Mouse (Mus musculus): ENCODE results near the gene Patj. TPM values are rescaled to one million over a fixed set of nuclear protein-coding genes. Genes with fewer than 3 reads are reported as not detected.
"Not testable (repeated sequence)": the region's sequence is repeated elsewhere in the genome, so short reads cannot be mapped to it uniquely, and the experiment has no call there.

The Patj gene
- polyA plus RNA-seq, 1 experiment from 2014 or later = 8.9 TPM

- Histone ChIP-seq H3K27me3 (ENCODE audit: control insufficient read depth, insufficient read depth, low read length) (no peaks in the 10 kb centered on the region), H3K27ac (ENCODE audit: low read length) (peak overlapping the region; percentile 48), H3K4me1 (ENCODE audit: control insufficient read depth, insufficient read depth, low read length) (peaks cover 12% of the 10 kb centered on the region), H3K36me3 (ENCODE audit: control insufficient read depth, insufficient read depth) (no peaks in the 10 kb centered on the region), H3K4me2 (ENCODE audit: low read depth, low read length) (0 out of 2 replicates have a peak overlapping the region, but pooled peaks have one; percentile 10), H3K4me3 (ENCODE audit: low read length) (no peak overlapping the region), H3K9me3 (replicated peaks; ENCODE audit: control insufficient read depth, low read length) (no peaks in the 10 kb centered on the region), H3K9ac (ENCODE audit: low read length) (no peak overlapping the region)
- WGBS = 26% methylated on average over 6 of the region's 6 CpGs
- ATAC-seq (replicated peaks; ENCODE audit: extremely low read depth, insufficient read depth, low FRiP score) = peak; percentile 60; the same call in 1 of the 2 replicates
Observed at GRCm38 (mm10) chr4:98400926-98401583, 5.5 kb downstream of the Patj start.

- Histone ChIP-seq H3K9ac (ENCODE audit: low read length) (no peak overlapping the region), H3K27ac (ENCODE audit: low read length) (peak overlapping the region; percentile 46; the same call in 1 of the 2 replicates), H3K9me3 (replicated peaks; ENCODE audit: control insufficient read depth, low read length) (no peaks in the 10 kb centered on the region), H3K36me3 (ENCODE audit: control insufficient read depth, insufficient read depth) (no peaks in the 10 kb centered on the region), H3K4me3 (ENCODE audit: low read length) (no peak overlapping the region), H3K4me1 (ENCODE audit: control insufficient read depth, insufficient read depth, low read length) (peaks cover 10% of the 10 kb centered on the region), H3K27me3 (ENCODE audit: control insufficient read depth, insufficient read depth, low read length) (no peaks in the 10 kb centered on the region), H3K4me2 (ENCODE audit: low read depth, low read length) (no peak overlapping the region)
- ATAC-seq (replicated peaks; ENCODE audit: extremely low read depth, insufficient read depth, low FRiP score) = no peak
- 66% methylated on average over 2 of the region's 2 CpGs for WGBS
Observed at GRCm38 (mm10) chr4:98401584-98401962, 6.0 kb downstream of the Patj start.

- Histone ChIP-seq H3K9ac (ENCODE audit: low read length) (no peak overlapping the region), H3K36me3 (ENCODE audit: control insufficient read depth, insufficient read depth) (no peaks in the 10 kb centered on the region), H3K4me2 (ENCODE audit: low read depth, low read length) (no peak overlapping the region), H3K4me3 (ENCODE audit: low read length) (no peak overlapping the region), H3K9me3 (replicated peaks; ENCODE audit: control insufficient read depth, low read length) (no peaks in the 10 kb centered on the region), H3K4me1 (ENCODE audit: control insufficient read depth, insufficient read depth, low read length) (peaks cover 10% of the 10 kb centered on the region), H3K27ac (ENCODE audit: low read length) (no peak overlapping the region), H3K27me3 (ENCODE audit: control insufficient read depth, insufficient read depth, low read length) (no peaks in the 10 kb centered on the region)
- WGBS = 70% methylated on average over 4 of the region's 4 CpGs
- ATAC-seq (replicated peaks; ENCODE audit: extremely low read depth, insufficient read depth, low FRiP score) = no peak
Observed at GRCm38 (mm10) chr4:98403492-98403891, 7.9 kb downstream of the Patj start.

- H3K4me3 ChIP-seq (ENCODE audit: low read length) = no peak overlapping the region
- no peak for ATAC-seq (replicated peaks; ENCODE audit: extremely low read depth, insufficient read depth, low FRiP score)
- 83% methylated on average over 6 of the region's 6 CpGs for WGBS
- no peak overlapping the region for H3K9ac ChIP-seq (ENCODE audit: low read length)
- no peaks in the 10 kb centered on the region for H3K9me3 ChIP-seq (replicated peaks; ENCODE audit: control insufficient read depth, low read length)
- H3K27me3 ChIP-seq (ENCODE audit: control insufficient read depth, insufficient read depth, low read length) = no peaks in the 10 kb centered on the region
- H3K36me3 ChIP-seq (ENCODE audit: control insufficient read depth, insufficient read depth) = no peaks in the 10 kb centered on the region
- H3K4me2 ChIP-seq (ENCODE audit: low read depth, low read length) = no peak overlapping the region
- H3K4me1 ChIP-seq (ENCODE audit: control insufficient read depth, insufficient read depth, low read length) = peaks cover 10% of the 10 kb centered on the region
- no peak overlapping the region for H3K27ac ChIP-seq (ENCODE audit: low read length)
Observed at GRCm38 (mm10) chr4:98404412-98404811, 8.8 kb downstream of the Patj start.

- H3K27me3 ChIP-seq (ENCODE audit: control insufficient read depth, insufficient read depth, low read length) = no peaks in the 10 kb centered on the region
- H3K36me3 ChIP-seq (ENCODE audit: control insufficient read depth, insufficient read depth) = no peaks in the 10 kb centered on the region
- H3K27ac ChIP-seq (ENCODE audit: low read length) = no peak overlapping the region
- ATAC-seq (replicated peaks; ENCODE audit: extremely low read depth, insufficient read depth, low FRiP score) = no peak
- no peaks in the 10 kb centered on the region for H3K4me1 ChIP-seq (ENCODE audit: control insufficient read depth, insufficient read depth, low read length)
- H3K9me3 ChIP-seq (replicated peaks; ENCODE audit: control insufficient read depth, low read length) = no peaks in the 10 kb centered on the region
- no peak overlapping the region for H3K4me2 ChIP-seq (ENCODE audit: low read depth, low read length)
- H3K9ac ChIP-seq (ENCODE audit: low read length) = no peak overlapping the region
- WGBS = 82% methylated on average over 4 of the region's 4 CpGs
- no peak overlapping the region for H3K4me3 ChIP-seq (ENCODE audit: low read length)
Observed at GRCm38 (mm10) chr4:98408455-98408854, 12.9 kb downstream of the Patj start.

- not testable (repeated sequence) for H3K4me2 ChIP-seq (ENCODE audit: low read depth, low read length); ATAC-seq (replicated peaks; ENCODE audit: extremely low read depth, insufficient read depth, low FRiP score); H3K27ac ChIP-seq (ENCODE audit: low read length); H3K27me3 ChIP-seq (ENCODE audit: control insufficient read depth, insufficient read depth, low read length); H3K9ac ChIP-seq (ENCODE audit: low read length); H3K4me3 ChIP-seq (ENCODE audit: low read length); H3K36me3 ChIP-seq (ENCODE audit: control insufficient read depth, insufficient read depth); H3K9me3 ChIP-seq (replicated peaks; ENCODE audit: control insufficient read depth, low read length); H3K4me1 ChIP-seq (ENCODE audit: control insufficient read depth, insufficient read depth, low read length)
- 95% methylated on average over 8 of the region's 8 CpGs for WGBS
Observed at GRCm38 (mm10) chr4:98415150-98415549, 19.6 kb downstream of the Patj start.

GRCm38 (mm10) chr4:98428371-98428770 lies 32.8 kb downstream of the Patj start:
- Histone ChIP-seq H3K27me3 (ENCODE audit: control insufficient read depth, insufficient read depth, low read length) (no peaks in the 10 kb centered on the region), H3K9ac (ENCODE audit: low read length) (no peak overlapping the region), H3K4me3 (ENCODE audit: low read length) (no peak overlapping the region), H3K27ac (ENCODE audit: low read length) (peak overlapping the region; percentile 64; the same call in 1 of the 2 replicates), H3K9me3 (replicated peaks; ENCODE audit: control insufficient read depth, low read length) (no peaks in the 10 kb centered on the region), H3K4me2 (ENCODE audit: low read depth, low read length) (peak overlapping the region; percentile 43), H3K36me3 (ENCODE audit: control insufficient read depth, insufficient read depth) (0 out of 2 replicates have a peak, but pooled peaks cover 3% of the 10 kb centered on the region), H3K4me1 (ENCODE audit: control insufficient read depth, insufficient read depth, low read length) (peaks cover 4% of the 10 kb centered on the region; the same call in 1 of the 2 replicates)
- peak; percentile 72; the same call in 1 of the 2 replicates for ATAC-seq (replicated peaks; ENCODE audit: extremely low read depth, insufficient read depth, low FRiP score)
- WGBS = 41% methylated on average over 8 of the region's 8 CpGs

- WGBS = 78% methylated on average over 10 of the region's 10 CpGs
- no peak overlapping the region for H3K27ac ChIP-seq (ENCODE audit: low read length)
- no peak overlapping the region for H3K9ac ChIP-seq (ENCODE audit: low read length)
- H3K36me3 ChIP-seq (ENCODE audit: control insufficient read depth, insufficient read depth) = no peaks in the 10 kb centered on the region
- H3K4me1 ChIP-seq (ENCODE audit: control insufficient read depth, insufficient read depth, low read length) = peaks cover 2% of the 10 kb centered on the region; the same call in 1 of the 2 replicates
- 0 out of 2 replicates have a peak, but pooled peaks have one; percentile 12 for ATAC-seq (replicated peaks; ENCODE audit: extremely low read depth, insufficient read depth, low FRiP score)
- H3K4me3 ChIP-seq (ENCODE audit: low read length) = no peak overlapping the region
- no peaks in the 10 kb centered on the region for H3K27me3 ChIP-seq (ENCODE audit: control insufficient read depth, insufficient read depth, low read length)
- H3K9me3 ChIP-seq (replicated peaks; ENCODE audit: control insufficient read depth, low read length) = no peaks in the 10 kb centered on the region
- H3K4me2 ChIP-seq (ENCODE audit: low read depth, low read length) = no peak overlapping the region
Observed at GRCm38 (mm10) chr4:98435641-98436457, 40.3 kb downstream of the Patj start.
